Mouse (Mus musculus) T-helper 1 cell (primary cell): Measurements from ENCODE around the gene Gm10134.

ENCODE experiments used
- in situ Hi-C: fragments of 300-600 bp; cut with MboI, MseI; formaldehyde crosslinking; loops from one replicate; pipeline ENCODE4 v1.15.1; 2025; ENCODE audit warnings: high pct_unique_total_duplicates

Gm10134 gene

GRCm38 (mm10) chr2:28552301-28552700, 46.4 kb downstream of the Gm10134 start:
- in situ Hi-C loops: no loop called here
